Mouse (Mus musculus) liver, embryonic 14.5 days (tissue): ENCODE results near the gene Lrig3.

Experiments used
- CTCF ChIP-seq: IDR thresholded peaks from 2 replicates; pipeline ENCODE4 v1.5.1; 2016; ENCODE audit warnings: antibody characterized with exemption, low read depth, control low read depth
- EP300 ChIP-seq: IDR thresholded peaks from 2 replicates; pipeline ENCODE4 v1.6.1; 2016; ENCODE audit warnings: antibody characterized with exemption, low read depth

- TF ChIP-seq CTCF (no peak), EP300 (no peak)
These were observed 49.2 kb upstream of the Lrig3 start for GRCm38 (mm10) chr10:125916781-125917180.
